Mouse (Mus musculus) kidney, adult 9 months (tissue): ENCODE data around the gene Zfp113.
A peak's percentile ranks its signal among the peaks of the same experiment; 100 is the strongest.
"Not testable (repeated sequence)": the region's sequence is repeated elsewhere in the genome, so short reads cannot be mapped to it uniquely, and the experiment has no call there.

Experiments used
- DNase-seq: peaks from one replicate; pipeline ENCODE4 v3.0.0; 2022

Zfp113 gene

GRCm38 (mm10) chr5:138137257-138137656 is 18.3 kb downstream of the Zfp113 start:
- no peak for DNase-seq

- peak; percentile 66 for DNase-seq
These were observed 23.0 kb downstream of the Zfp113 start for GRCm38 (mm10) chr5:138132425-138133064.

- DNase-seq: no peak
These were observed 37.5 kb downstream of the Zfp113 start for GRCm38 (mm10) chr5:138118041-138118440.

- DNase-seq: no peak
These were observed 38.1 kb downstream of the Zfp113 start for GRCm38 (mm10) chr5:138117199-138118015.

GRCm38 (mm10) chr5:138116255-138117198 is 39.0 kb downstream of the Zfp113 start, which contains the start of gene Zscan21:
Zscan21 (plus strand) TSS chr5:138116903.
- peak; percentile 91 for DNase-seq

GRCm38 (mm10) chr5:138109847-138110396 is 45.6 kb downstream of the Zfp113 start:
- not testable (repeated sequence) for DNase-seq

GRCm38 (mm10) chr5:138107130-138107529 is 48.4 kb downstream of the Zfp113 start:
- no peak for DNase-seq

- DNase-seq: no peak
These were observed 50.6 kb downstream of the Zfp113 start for GRCm38 (mm10) chr5:138104976-138105375.

GRCm38 (mm10) chr5:138094474-138094873 is 61.1 kb downstream of the Zfp113 start:
- no peak for DNase-seq

GRCm38 (mm10) chr5:138092771-138093170 is 62.8 kb downstream of the Zfp113 start:
- peak; percentile 55 for DNase-seq

- no peak for DNase-seq
These were observed 64.8 kb downstream of the Zfp113 start for GRCm38 (mm10) chr5:138090737-138091136.

- peak; percentile 34 for DNase-seq
These were observed 65.3 kb downstream of the Zfp113 start for GRCm38 (mm10) chr5:138090271-138090670.
